ENCODE assay signal across 26 mouse cellular contexts in genomic region chr2:114115563-114115962, GRCm38 (mm10).
"Had no signal": no experiment of that assay in that cellular context is flagged by ENCODE, and none has a peak within 500 bp of the region (broad histone marks: within the 10 kb centered on the region; RNA-seq: fewer than 3 reads in every experiment).

No protein-coding gene starts in this region.

- H3K9ac ChIP-seq: forebrain, postnatal 0 days; heart, embryonic 13.5 days; heart, embryonic 15.5 days; hindbrain, embryonic 12.5 days; hindbrain, embryonic 14.5 days; intestine, embryonic 15.5 days; kidney, embryonic 15.5 days; limb, embryonic 13.5 days had no signal

- H3K4me2 ChIP-seq: heart, embryonic 11.5 days; heart, embryonic 13.5 days; heart, embryonic 15.5 days; hindbrain, embryonic 12.5 days; hindbrain, embryonic 14.5 days; intestine, embryonic 15.5 days; kidney, embryonic 15.5 days; limb, embryonic 13.5 days had no signal

- H3K4me3 ChIP-seq: heart, adult 2 months; heart, embryonic 13.5 days; heart, embryonic 15.5 days; hindbrain, embryonic 10.5 days; hindbrain, embryonic 12.5 days; intestine, embryonic 15.5 days; kidney, embryonic 15.5 days; limb, embryonic 13.5 days had no signal

- H3K27me3 ChIP-seq: heart, embryonic 13.5 days; heart, embryonic 15.5 days; hindbrain, embryonic 12.5 days; intestine, embryonic 15.5 days; kidney, embryonic 15.5 days; limb, embryonic 13.5 days had no signal

- DNase-seq: forebrain, postnatal 0 days; gastrocnemius, postnatal 14 days; gastrocnemius, postnatal 36 days; heart, adult 11 months; heart, adult 2 months; heart, postnatal 4 days; kidney, adult 11 months; kidney, adult 2 months; kidney, adult 9 months; kidney, postnatal 14 days; kidney, postnatal 36 days; layer of hippocampus, adult 9-11 months; layer of hippocampus, postnatal 36 days; left cerebral cortex, postnatal 4 days had no signal

- H3K4me1 ChIP-seq: heart, embryonic 13.5 days; heart, embryonic 15.5 days; hindbrain, embryonic 10.5 days; hindbrain, embryonic 12.5 days; intestine, embryonic 15.5 days; kidney, embryonic 15.5 days; limb, embryonic 13.5 days had no signal

- H3K9me3 ChIP-seq: heart, embryonic 13.5 days; heart, embryonic 15.5 days; hindbrain, embryonic 10.5 days; hindbrain, embryonic 12.5 days; intestine, embryonic 15.5 days; kidney, embryonic 15.5 days; limb, embryonic 13.5 days had no signal

- ATAC-seq: forebrain, postnatal 0 days; hindbrain, embryonic 16.5 days; inflammation-experienced regulatory T-cells, adult 6 months; intestine, embryonic 15.5 days had no signal

- H3K27ac ChIP-seq: heart, adult 2 months; heart, embryonic 13.5 days; heart, embryonic 15.5 days; hindbrain, embryonic 10.5 days; hindbrain, embryonic 12.5 days; hindbrain, embryonic 14.5 days; intestine, embryonic 15.5 days; kidney, embryonic 15.5 days; kidney, postnatal 0 days; limb, embryonic 13.5 days had no signal
